Mouse (Mus musculus) liver, postnatal 0 days (tissue): ENCODE results near the gene Hist1h1c.

Experiments
- CTCF ChIP-seq: sonication (generic); IDR thresholded peaks from 2 replicates; pipeline ENCODE4 v1.5.1; 2016; ENCODE audit warnings: antibody characterized with exemption, low read depth
- EP300 ChIP-seq: IDR thresholded peaks from 2 replicates; pipeline ENCODE4 v1.6.1; 2016; ENCODE audit warnings: antibody characterized with exemption, low read depth, mild to moderate bottlenecking

DNA sequence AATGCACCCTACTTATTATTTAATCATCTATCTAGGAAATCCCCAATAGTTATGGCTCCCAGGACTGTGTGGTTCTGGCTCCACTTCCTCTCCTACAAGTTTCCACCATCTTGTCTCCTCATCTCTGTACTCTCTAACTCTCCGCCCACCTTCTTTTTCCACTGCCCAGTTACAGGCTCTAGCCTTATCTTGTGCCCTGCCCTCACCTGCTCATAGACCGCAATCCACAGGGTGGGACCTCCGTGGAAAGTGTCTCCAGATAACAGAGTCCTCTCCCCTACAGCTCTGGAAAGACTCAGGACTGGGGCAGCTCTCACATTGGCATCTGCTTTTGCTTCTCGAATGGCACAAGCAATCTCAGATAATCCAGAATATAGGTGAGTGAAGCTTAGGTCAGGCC lies 40.4 kb downstream of the Hist1h1c start:
- TF ChIP-seq CTCF, result no peak
- no peak for TF ChIP-seq EP300
